10 mouse cellular contexts compared by ENCODE assay signal in genomic region chr13:95788631-95789376, GRCm38 (mm10).
DNase-seq lines count a peak whose midpoint lies in the region; ATAC-seq and TF ChIP-seq lines count a peak whose summit lies in the region.
"Had no signal": no experiment of that assay in that cellular context is flagged by ENCODE, and none has a peak within 500 bp of the region (broad histone marks: within the 10 kb centered on the region; RNA-seq: fewer than 3 reads in every experiment).

No protein-coding gene starts in this region.

- peak; percentile 58 to 63 for DNase-seq in cerebellum, postnatal 14 days
- DNase-seq in cerebellum, adult 9-10 months = no peak
- DNase-seq in layer of hippocampus, adult 9-11 months = peak; percentile 34
- DNase-seq in layer of hippocampus, postnatal 14 days (ENCODE audit: low spot score in 2 of 2) = no peak
- DNase-seq in brain, adult 2 months (ENCODE audit: low read depth, low spot score) = peak; percentile 77
- no peak for DNase-seq in liver, postnatal 0 days
- no peak for DNase-seq in adrenal gland, adult 8-10 months
- DNase-seq in adrenal gland, postnatal 4 days (ENCODE audit: low spot score in 2 of 2) = no peak
- DNase-seq: B cell, adult 2 months; gastrocnemius, postnatal 10 days had no signal

- no peaks in the 10 kb centered on the region; the same call in 1 of the 2 replicates for H3K36me3 ChIP-seq in liver, postnatal 0 days (replicated peaks; ENCODE audit: insufficient read depth, low read length)

- H3K4me3 ChIP-seq in liver, postnatal 0 days (ENCODE audit: low read depth, low read length) = no peak overlapping the region

- WGBS in liver, postnatal 0 days (ENCODE audit: insufficient replicate concordance) = 36% methylated on average over 10 of the region's 10 CpGs

- peak; percentile 24; the same call in 1 of the 2 replicates for ATAC-seq in liver, postnatal 0 days

- no peak for TF ChIP-seq CTCF in liver, postnatal 0 days (IDR thresholded peaks at IDR 0.05; ENCODE audit: low read depth)

- no peaks in the 10 kb centered on the region for H3K27me3 ChIP-seq in liver, postnatal 0 days (ENCODE audit: insufficient read depth, low read length)

- 0 out of 2 replicates have a peak overlapping the region, but pooled peaks have one; percentile 9 for H3K9ac ChIP-seq in liver, postnatal 0 days (replicated peaks)

- peaks cover 45% of the 10 kb centered on the region for H3K4me1 ChIP-seq in liver, postnatal 0 days (ENCODE audit: insufficient read depth)

- TF ChIP-seq EP300 in liver, postnatal 0 days (IDR thresholded peaks at IDR 0.05; ENCODE audit: low read depth) = peak; percentile 57; the same call in 1 of the 2 replicates

- peak overlapping the region; percentile 35 for H3K4me2 ChIP-seq in liver, postnatal 0 days (ENCODE audit: low read depth, low read length)

- no peaks in the 10 kb centered on the region for H3K9me3 ChIP-seq in liver, postnatal 0 days (ENCODE audit: low read length)

- H3K27ac ChIP-seq in liver, postnatal 0 days (ENCODE audit: low read depth) = peak overlapping the region; percentile 49; the same call in 1 of the 2 replicates

Comparison
In these comparisons a context has a peak if more than half of its experiments do, and no peak if none do; other contexts are left out.
1. DNase-seq: peak in cerebellum, postnatal 14 days (2 of 2), layer of hippocampus, adult 9-11 months (single experiment) and brain, adult 2 months (single experiment); none in cerebellum, adult 9-10 months (single experiment), layer of hippocampus, postnatal 14 days (0 of 2), liver, postnatal 0 days (single experiment), adrenal gland, adult 8-10 months (single experiment) and adrenal gland, postnatal 4 days (0 of 2).